Mouse (Mus musculus): ENCODE measurements at regions not wholly inside any gene's neighbourhood (a gene's known extent, or its start where the extent isn't known, plus 50 kb on each side); places are given as distances from the start of the nearest gene placed in this dataset.

DNA sequence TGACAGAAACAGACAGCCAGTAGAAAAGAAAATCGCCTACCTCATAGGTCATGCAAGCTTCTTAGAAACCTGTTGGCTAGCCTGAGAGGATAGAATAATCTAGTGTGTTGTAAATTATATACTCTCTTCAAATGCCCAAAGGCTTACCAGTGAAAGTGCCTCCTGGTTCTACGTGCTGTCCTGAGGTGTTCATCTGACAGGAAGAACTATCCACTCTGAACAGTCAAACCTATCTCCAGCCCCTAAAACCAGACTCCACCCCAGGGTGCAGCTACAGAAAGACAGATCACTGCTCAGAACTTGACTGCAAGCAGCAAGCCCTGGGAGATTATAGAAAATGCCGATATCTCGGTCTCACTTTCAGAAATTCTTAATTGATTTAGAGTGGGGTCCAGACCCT lies 102.0 kb upstream of the Mpp6 start:
- DNase-seq: no peak
- H3K4me3 ChIP-seq (replicated peaks; ENCODE audit: insufficient read depth, low read depth, low read length): no peak overlapping the region
- 84% methylated on average over 4 of the region's 4 CpGs for WGBS
- no peak overlapping the region for H3K27ac ChIP-seq (ENCODE audit: insufficient read depth, low read length)
- TF ChIP-seq CTCF (IDR thresholded peaks at IDR 0.05; ENCODE audit: borderline replicate concordance, insufficient read depth, low read depth, low read length): no peak
- TF ChIP-seq POLR2A (IDR thresholded peaks at IDR 0.05; ENCODE audit: borderline replicate concordance, insufficient read depth, low read length): no peak
- no peaks in the 10 kb centered on the region for H3K4me1 ChIP-seq (ENCODE audit: control insufficient read depth, insufficient read depth, low read length)
- no peaks in the 10 kb centered on the region for H3K27me3 ChIP-seq (ENCODE audit: control insufficient read depth, insufficient read depth, low read length)

DNA sequence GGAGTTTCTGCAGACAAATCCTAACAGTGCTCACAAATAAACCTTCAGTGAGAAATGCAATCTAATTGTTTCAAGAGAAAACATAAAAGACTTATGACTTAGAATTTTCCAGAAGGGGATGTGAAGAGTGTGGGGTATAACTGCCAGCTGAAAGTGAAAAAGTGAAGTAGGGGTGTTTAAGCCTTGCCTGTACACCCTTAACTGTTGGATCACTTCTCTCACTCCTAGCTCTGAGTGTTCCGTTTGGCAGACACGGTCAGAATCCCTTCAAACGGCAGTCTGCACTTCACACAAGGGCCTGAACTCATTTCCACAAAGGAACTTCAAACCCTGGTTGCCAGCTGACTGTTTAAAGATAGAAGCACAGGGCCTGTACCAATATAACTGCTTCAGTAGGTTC lies 101.2 kb upstream of the Mpp6 start:
- WGBS: 49% methylated on average over 3 of the region's 3 CpGs
- Histone ChIP-seq H3K27me3 (ENCODE audit: control insufficient read depth, insufficient read depth, low read length) (no peaks in the 10 kb centered on the region), H3K4me1 (ENCODE audit: control insufficient read depth, insufficient read depth, low read length) (no peaks in the 10 kb centered on the region), H3K27ac (ENCODE audit: insufficient read depth, low read length) (no peak overlapping the region), H3K4me3 (replicated peaks; ENCODE audit: insufficient read depth, low read depth, low read length) (no peak overlapping the region)
- no peak for DNase-seq
- TF ChIP-seq CTCF (IDR thresholded peaks at IDR 0.05; ENCODE audit: borderline replicate concordance, insufficient read depth, low read depth, low read length) (no peak), POLR2A (IDR thresholded peaks at IDR 0.05; ENCODE audit: borderline replicate concordance, insufficient read depth, low read length) (no peak)

- Histone ChIP-seq H3K27ac (ENCODE audit: insufficient read depth, low read length) (no peak overlapping the region), H3K4me1 (ENCODE audit: control insufficient read depth, insufficient read depth, low read length) (no peaks in the 10 kb centered on the region), H3K27me3 (ENCODE audit: control insufficient read depth, insufficient read depth, low read length) (no peaks in the 10 kb centered on the region), H3K4me3 (replicated peaks; ENCODE audit: insufficient read depth, low read depth, low read length) (no peak overlapping the region)
- DNase-seq: no peak
- TF ChIP-seq POLR2A (IDR thresholded peaks at IDR 0.05; ENCODE audit: borderline replicate concordance, insufficient read depth, low read length) (no peak), CTCF (IDR thresholded peaks at IDR 0.05; ENCODE audit: borderline replicate concordance, insufficient read depth, low read depth, low read length) (no peak)
- WGBS: 67% methylated on average over 7 of the region's 7 CpGs
These were observed 100.7 kb upstream of the Mpp6 start for GRCm38 (mm10) chr6:50009339-50009738.

DNA sequence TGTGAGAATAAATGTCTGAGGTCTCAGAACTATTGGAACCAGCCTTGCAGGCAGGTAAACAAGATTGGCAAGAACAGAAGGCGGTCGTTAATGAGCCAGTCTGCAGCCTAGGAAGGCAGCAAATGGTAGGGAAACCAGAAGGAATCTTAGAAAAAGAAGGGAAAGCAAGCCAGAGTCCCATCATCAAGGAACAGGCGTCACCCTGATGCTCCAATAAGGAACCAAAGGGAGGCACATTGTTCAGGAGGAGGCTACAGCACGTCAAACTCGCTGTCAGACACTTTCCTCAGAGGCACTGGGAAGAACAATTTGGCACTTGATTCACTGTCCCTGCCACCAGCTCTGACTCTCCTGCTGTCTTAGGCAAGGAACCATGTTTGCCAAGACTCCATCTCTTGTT lies 100.2 kb upstream of the Mpp6 start:
- no peak for DNase-seq
- WGBS: 45% methylated on average over 5 of the region's 5 CpGs

GRCm38 (mm10) chr6:50011071-50011470 lies 99.0 kb upstream of the Mpp6 start:
- Histone ChIP-seq H3K4me1 (ENCODE audit: control insufficient read depth, insufficient read depth, low read length) (no peaks in the 10 kb centered on the region), H3K27ac (ENCODE audit: insufficient read depth, low read length) (no peak overlapping the region), H3K27me3 (ENCODE audit: control insufficient read depth, insufficient read depth, low read length) (no peaks in the 10 kb centered on the region), H3K4me3 (replicated peaks; ENCODE audit: insufficient read depth, low read depth, low read length) (no peak overlapping the region)
- no peak for TF ChIP-seq CTCF (IDR thresholded peaks at IDR 0.05; ENCODE audit: borderline replicate concordance, insufficient read depth, low read depth, low read length)
- no peak for TF ChIP-seq POLR2A (IDR thresholded peaks at IDR 0.05; ENCODE audit: borderline replicate concordance, insufficient read depth, low read length)
- DNase-seq: no peak
- 66% methylated on average over 12 of the region's 12 CpGs for WGBS

More for the DNA sequence above, 100.2 kb upstream of the Mpp6 start:
- no peak for TF ChIP-seq POLR2A (IDR thresholded peaks at IDR 0.05; ENCODE audit: borderline replicate concordance, insufficient read depth, low read length)
- no peak for TF ChIP-seq CTCF (IDR thresholded peaks at IDR 0.05; ENCODE audit: borderline replicate concordance, insufficient read depth, low read depth, low read length)
- no peak overlapping the region for H3K27ac ChIP-seq (ENCODE audit: insufficient read depth, low read length)
- no peaks in the 10 kb centered on the region for H3K27me3 ChIP-seq (ENCODE audit: control insufficient read depth, insufficient read depth, low read length)
- H3K4me3 ChIP-seq (replicated peaks; ENCODE audit: insufficient read depth, low read depth, low read length): no peak overlapping the region
- no peaks in the 10 kb centered on the region for H3K4me1 ChIP-seq (ENCODE audit: control insufficient read depth, insufficient read depth, low read length)

DNA sequence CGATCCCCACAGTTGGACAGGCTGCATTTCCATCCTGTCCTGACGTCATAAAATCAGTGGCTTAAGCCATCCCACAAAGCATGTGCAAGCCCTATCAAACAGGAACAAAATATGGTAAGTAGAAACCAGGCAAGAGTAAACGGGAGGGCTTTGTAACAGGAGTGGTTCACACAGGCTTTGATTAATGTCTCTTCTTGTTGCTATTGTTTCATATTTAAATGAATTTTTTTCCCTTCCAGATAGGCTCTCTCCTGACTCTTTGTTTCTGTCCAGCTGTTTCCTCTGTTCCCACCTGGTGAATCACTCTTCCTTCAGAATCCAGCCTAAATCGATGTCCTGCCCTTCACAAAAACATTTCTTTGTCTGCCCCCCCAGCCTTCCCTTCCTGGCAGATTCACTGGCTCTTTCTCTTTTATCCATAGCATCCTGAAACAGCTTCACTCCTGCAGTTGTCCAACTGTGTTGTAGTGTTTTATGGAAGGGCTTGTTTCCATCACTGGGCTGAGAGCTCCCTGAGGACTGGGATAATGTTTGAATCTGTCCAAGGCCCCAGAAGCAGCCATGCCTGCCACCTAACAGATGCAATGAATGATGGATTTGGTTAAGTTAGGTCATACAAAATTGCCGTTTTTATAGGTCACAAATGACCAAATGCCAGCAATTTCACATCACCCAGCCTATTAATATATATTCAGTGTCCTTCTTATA lies 98.1 kb upstream of the Mpp6 start:
- TF ChIP-seq CTCF (IDR thresholded peaks at IDR 0.05; ENCODE audit: borderline replicate concordance, insufficient read depth, low read depth, low read length): no peak
- TF ChIP-seq POLR2A (IDR thresholded peaks at IDR 0.05; ENCODE audit: borderline replicate concordance, insufficient read depth, low read length): no peak

GRCm38 (mm10) chr6:50013067-50013466 lies 97.0 kb upstream of the Mpp6 start:
- Histone ChIP-seq H3K27ac (ENCODE audit: insufficient read depth, low read length) (no peak overlapping the region), H3K27me3 (ENCODE audit: control insufficient read depth, insufficient read depth, low read length) (no peaks in the 10 kb centered on the region), H3K4me1 (ENCODE audit: control insufficient read depth, insufficient read depth, low read length) (no peaks in the 10 kb centered on the region), H3K4me3 (replicated peaks; ENCODE audit: insufficient read depth, low read depth, low read length) (no peak overlapping the region)
- WGBS: 77% methylated on average over 5 of the region's 5 CpGs
- DNase-seq: no peak
- TF ChIP-seq CTCF (IDR thresholded peaks at IDR 0.05; ENCODE audit: borderline replicate concordance, insufficient read depth, low read depth, low read length) (no peak), POLR2A (IDR thresholded peaks at IDR 0.05; ENCODE audit: borderline replicate concordance, insufficient read depth, low read length) (no peak)

More for the DNA sequence above, 98.1 kb upstream of the Mpp6 start:
- no peak for DNase-seq
- no peaks in the 10 kb centered on the region for H3K27me3 ChIP-seq (ENCODE audit: control insufficient read depth, insufficient read depth, low read length)
- H3K4me1 ChIP-seq (ENCODE audit: control insufficient read depth, insufficient read depth, low read length): no peaks in the 10 kb centered on the region
- no peak overlapping the region for H3K4me3 ChIP-seq (replicated peaks; ENCODE audit: insufficient read depth, low read depth, low read length)
- no peak overlapping the region for H3K27ac ChIP-seq (ENCODE audit: insufficient read depth, low read length)
- WGBS: 71% methylated on average over 5 of the region's 5 CpGs

DNA sequence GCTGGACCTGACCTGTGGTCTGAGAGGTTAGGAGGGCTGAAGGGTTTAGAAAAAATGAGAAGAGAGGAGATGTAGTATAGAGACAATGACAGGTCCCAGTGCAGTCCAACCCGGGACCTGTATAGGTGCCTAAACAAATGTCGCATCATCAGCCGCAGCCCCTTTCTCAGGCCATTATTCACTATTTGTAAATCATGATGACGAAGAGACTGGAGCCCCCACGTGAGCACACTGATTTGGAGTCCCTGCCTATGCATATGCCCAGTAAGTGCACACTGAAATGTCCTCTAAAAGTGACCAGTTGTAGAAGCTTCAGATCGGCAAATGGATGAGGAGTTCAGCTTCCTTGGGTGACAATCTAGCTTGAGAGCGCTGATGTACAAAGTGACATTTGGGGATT lies 96.2 kb upstream of the Mpp6 start:
- H3K4me3 ChIP-seq (replicated peaks; ENCODE audit: insufficient read depth, low read depth, low read length): no peak overlapping the region
- no peak for TF ChIP-seq CTCF (IDR thresholded peaks at IDR 0.05; ENCODE audit: borderline replicate concordance, insufficient read depth, low read depth, low read length)
- TF ChIP-seq POLR2A (IDR thresholded peaks at IDR 0.05; ENCODE audit: borderline replicate concordance, insufficient read depth, low read length): no peak
- no peak overlapping the region for H3K27ac ChIP-seq (ENCODE audit: insufficient read depth, low read length)
- H3K27me3 ChIP-seq (ENCODE audit: control insufficient read depth, insufficient read depth, low read length): no peaks in the 10 kb centered on the region
- DNase-seq: no peak
- WGBS: 78% methylated on average over 7 of the region's 7 CpGs
- no peaks in the 10 kb centered on the region for H3K4me1 ChIP-seq (ENCODE audit: control insufficient read depth, insufficient read depth, low read length)
